Mouse (Mus musculus) 3134 (cell line): ENCODE data around the gene Aatk.

Source experiments
- DNase-seq: peaks from one replicate; pipeline ENCODE4 v3.0.0-alpha.2; 2011; ENCODE audit warnings: low spot score; ENCODE audit not compliant: insufficient read length; ENCODE audit errors: extremely low read depth

The Aatk gene

DNA sequence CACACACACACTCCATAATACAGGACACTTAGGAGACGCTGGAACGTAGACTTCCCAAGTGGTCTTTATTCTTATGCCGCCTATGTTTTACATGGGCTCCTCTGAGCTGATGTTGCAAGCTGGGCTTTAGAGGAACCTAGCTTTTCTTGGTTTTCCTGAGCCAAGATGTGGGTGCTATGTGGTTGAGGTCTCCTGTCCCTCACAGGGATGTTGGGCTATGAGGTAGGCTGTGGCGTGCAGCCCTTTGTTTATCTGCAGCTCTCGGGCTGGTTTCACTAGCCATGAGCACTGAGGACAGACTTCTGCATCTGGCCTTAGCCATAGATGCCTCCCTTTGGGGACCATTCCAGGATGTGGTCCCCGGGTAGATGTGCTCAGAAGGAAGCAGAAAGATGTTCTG, 86.3 kb downstream of the Aatk start:
- no peak for DNase-seq

DNA sequence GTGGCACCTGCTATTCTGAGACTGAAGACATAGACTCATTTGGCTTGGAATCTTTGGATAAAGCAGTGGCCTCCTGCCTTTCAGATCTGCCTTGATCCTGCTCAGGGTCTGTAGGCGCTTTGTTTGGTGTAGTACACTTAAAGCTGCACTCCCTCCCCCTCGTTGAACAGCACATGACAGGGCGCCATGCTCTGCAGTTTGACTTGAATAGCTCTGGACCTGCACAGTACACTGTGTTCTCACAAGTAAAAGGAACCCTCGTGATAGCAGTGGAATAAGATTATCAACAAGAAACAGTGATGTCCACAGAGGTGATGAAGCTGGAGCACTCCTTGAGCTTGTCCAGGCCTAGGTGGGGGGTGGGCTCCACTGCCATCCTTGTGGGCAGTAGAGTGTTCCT, 87.3 kb downstream of the Aatk start:
- DNase-seq, result no peak

DNA sequence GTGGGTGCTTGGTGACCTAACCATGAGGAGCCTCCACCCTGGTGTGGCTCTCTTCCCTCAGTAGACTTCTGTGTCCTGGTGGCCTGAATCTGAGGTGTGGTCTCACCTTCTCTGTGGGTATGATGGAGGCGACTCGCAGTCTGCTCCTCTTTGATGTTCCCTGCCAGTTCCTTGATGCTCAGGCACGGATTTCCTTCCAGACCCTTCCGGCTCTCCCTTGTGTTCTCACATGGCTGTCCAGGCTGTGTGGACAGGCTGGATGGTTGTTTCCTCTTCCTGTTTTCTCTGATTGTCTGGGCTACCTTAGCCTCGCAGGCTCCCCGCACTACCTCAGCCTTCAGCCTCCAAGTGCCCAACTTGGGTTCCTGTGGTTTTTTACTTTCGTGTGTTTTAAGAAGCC, 88.1 kb downstream of the Aatk start:
- no peak for DNase-seq
